Mouse (Mus musculus) lung, adult 2 months (tissue): ENCODE results near the gene Dsp.

Experiments
- CTCF ChIP-seq: fragments of 200-500 bp; IDR thresholded peaks from 2 replicates; pipeline ENCODE4 v1.5.1; 2011; ENCODE audit warnings: mild to moderate bottlenecking, low read length, control low read depth; ENCODE audit not compliant: insufficient read depth
- POLR2A ChIP-seq: fragments of 200-500 bp; IDR thresholded peaks from 2 replicates; pipeline ENCODE4 v1.6.1; 2011; ENCODE audit warnings: low read depth, mild to moderate bottlenecking, control low read depth, low read length, borderline replicate concordance; ENCODE audit errors: extremely low read depth

DNA sequence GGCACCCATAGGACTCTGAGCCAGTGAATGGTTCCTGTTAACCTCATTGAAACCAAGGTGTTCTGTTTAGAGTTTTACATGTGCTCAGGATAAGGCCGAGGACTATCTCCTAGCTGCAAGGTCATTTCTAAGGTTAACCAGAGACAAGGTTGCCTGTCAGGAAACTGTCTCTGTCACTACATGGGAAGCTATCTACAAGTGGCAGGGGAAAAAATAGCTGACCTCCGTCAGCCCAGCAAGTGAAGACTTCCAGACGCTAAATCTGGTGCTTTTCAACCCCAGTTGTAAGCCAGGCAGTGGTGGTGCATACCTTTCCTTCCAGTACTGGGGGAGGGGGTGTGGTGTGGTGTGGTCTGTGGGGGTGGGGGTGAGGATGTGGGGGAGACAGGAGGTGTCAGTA lies 2.7 kb upstream of the Dsp start:
- TF ChIP-seq CTCF, result no peak
- no peak for TF ChIP-seq POLR2A
